Mouse (Mus musculus) embryonic fibroblast, embryonic 13.5 days (primary cell): ENCODE measurements around the gene Dnah2.

Experiments
- CTCF ChIP-seq: IDR thresholded peaks from 2 replicates; pipeline ENCODE4 v1.5.1; 2011; ENCODE audit warnings: mild to moderate bottlenecking, control low read depth, low read length, moderate library complexity, borderline replicate concordance; ENCODE audit not compliant: insufficient read depth
- POLR2A ChIP-seq: IDR thresholded peaks from 2 replicates; pipeline ENCODE4 v1.6.1; 2011; ENCODE audit warnings: low read depth, mild to moderate bottlenecking, control low read depth, low read length, moderate library complexity

DNA sequence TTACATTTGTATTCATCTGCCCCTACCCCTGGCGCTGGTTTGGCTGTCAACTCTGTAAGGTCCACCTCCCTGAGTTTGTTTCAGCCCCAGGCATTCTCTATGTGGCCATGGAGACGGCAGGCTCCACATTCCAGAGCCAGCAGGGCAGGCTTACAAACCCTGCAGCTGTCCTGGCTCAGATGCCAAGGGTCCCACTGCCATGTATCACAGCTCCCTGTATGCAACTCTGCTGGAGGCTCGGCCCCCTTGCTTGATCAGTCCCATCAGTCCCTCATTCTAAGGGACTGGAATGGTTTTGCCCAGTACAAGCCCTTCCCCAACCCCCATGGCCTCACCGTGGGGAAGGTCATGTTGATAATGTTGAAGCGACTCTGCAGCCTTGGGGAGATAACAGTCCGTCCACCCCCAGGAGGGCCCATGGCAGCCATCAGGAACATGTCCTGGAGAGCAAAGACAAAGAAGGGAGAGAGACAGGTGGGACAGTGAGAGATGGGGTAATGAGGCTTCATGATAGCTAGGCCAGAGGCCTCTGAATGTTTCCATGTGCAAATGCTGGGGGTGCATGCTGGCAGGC is 91.8 kb downstream of the Dnah2 start:
- TF ChIP-seq POLR2A (no peak), CTCF (no peak)
